Mouse (Mus musculus) heart, postnatal 25 days (tissue): ENCODE data around the gene Etv2. TPM values are rescaled to one million over a fixed set of nuclear protein-coding genes. Genes with fewer than 3 reads are reported as not detected.
A peak's percentile ranks its signal among the peaks of the same experiment; 100 is the strongest.

Experiments
- DNase-seq: peaks from one replicate; pipeline ENCODE4 v3.0.0; 2022; ENCODE audit warnings: low spot score
- intact Hi-C: fragments of 180-260 bp; cut with DNase I; formaldehyde crosslinking; loops from one replicate; pipeline ENCODE4 v1.15.1; 2025
- total RNA-seq, 2 experiments: library from RNA; stranded (reverse); gene quantifications; 2 replicates each; pipeline ENCODE4 v1.2.3; 2021

Etv2 gene
- total RNA-seq: not detected

DNA sequence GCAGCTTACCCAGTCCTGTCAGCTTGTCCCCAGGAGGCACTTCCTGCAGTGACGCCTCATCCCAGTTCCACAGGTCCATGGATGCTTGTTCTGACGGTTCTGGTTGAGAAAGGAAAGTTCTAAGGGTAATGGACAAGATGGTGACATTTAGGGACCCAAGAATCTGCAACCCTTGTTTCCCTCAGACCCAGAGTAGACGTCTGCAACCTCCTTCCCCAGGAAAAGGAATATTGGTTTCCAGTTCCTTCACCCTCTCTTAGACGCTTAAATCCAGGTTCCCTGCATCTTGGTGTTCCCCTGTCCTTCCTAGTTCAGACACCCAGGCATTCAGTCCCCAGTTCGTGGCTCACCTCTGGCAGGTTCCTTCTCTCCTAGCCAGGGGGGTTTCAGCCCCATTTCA, at the start of gene Etv2:
Gene Etv2 (minus strand): TSS at position 101 of the 400 bp plus-strand sequence.
- no peak for DNase-seq
- intact Hi-C loops: no loop called here

DNA sequence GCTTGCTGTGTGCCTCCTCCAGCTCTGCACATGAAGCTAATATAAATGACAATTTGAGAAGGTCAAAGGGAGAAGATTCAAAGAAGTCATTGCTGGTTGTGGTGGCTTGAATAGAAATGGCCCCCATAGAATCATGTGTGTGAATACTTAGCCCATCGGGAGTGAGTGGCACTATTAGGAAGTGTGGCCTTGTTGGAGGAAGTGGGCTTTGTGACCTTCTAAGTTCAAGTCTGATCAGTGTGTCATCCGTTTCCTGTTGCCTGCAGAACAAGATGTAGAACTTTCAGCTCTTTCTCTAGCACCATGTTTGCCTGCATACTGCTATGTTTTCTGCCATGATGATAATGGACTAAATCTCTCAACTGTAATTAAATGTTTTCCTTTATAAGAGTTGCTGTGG, 47.8 kb upstream of the Etv2 start:
- intact Hi-C loops: no loop called here
- DNase-seq: no peak

- intact Hi-C loops: no loop called here
- no peak for DNase-seq
Measured at GRCm38 (mm10) chr7:30681897-30682296, 46.2 kb upstream of the Etv2 start.

- no peak for DNase-seq
- intact Hi-C loops: no loop called here
Measured at GRCm38 (mm10) chr7:30678263-30678975, 42.8 kb upstream of the Etv2 start.

DNA sequence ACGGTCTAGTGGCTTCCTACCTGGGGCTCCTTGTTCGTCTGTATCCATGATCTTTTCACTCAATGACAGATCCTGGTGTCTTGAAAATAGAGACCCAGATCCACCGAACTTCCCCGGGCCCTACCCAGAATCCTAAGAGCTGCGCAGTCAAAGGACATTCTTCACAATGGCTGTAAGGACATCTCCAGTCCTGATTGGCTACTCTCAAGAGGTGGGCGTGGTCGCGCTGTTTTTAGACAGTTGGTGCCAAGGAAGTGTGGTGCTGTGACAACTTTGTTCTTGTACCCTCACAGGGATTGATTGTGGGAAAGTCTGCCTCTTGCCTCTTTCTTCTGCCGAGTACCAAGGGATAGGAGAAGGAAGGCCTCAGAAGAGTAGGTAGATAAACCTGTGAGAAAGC, 35.8 kb upstream of the Etv2 start, which contains the start of gene Pmis2:
Gene Pmis2 (minus strand): TSS at position 126 of the 400 bp plus-strand sequence.
- DNase-seq: no peak
- intact Hi-C loops: no loop called here

DNA sequence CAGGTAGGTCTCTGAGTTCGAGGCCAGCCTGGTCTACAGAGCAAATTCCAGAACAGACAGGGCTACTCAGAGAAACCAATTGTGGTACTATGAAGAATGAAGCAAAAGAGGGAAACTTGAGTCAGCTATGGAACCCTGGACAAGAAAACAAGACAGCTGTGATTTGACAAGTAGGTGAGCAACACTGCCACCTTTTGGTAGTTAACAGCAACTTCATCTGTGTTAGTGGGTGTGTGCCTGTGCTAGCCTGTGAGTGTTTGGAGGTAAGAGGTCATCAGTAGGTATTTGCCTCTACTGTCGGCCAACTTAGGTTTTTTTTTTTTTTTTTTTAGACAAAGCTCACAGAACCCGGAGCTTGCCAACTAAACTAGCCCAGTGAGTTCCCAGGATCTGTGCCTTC, 33.6 kb upstream of the Etv2 start:
- DNase-seq: no peak
- intact Hi-C loops: loop anchor here (5.0 kb wide), 2 partner anchors 58 to 82 kb away; partner anchors contain the start of genes Kmt2b and Tmem147

GRCm38 (mm10) chr7:30665321-30665720, 29.7 kb upstream of the Etv2 start:
- intact Hi-C loops: loop anchor here (5.0 kb wide), 2 partner anchors 62 to 78 kb away; partner anchors contain the start of genes Kmt2b and Tmem147
- no peak for DNase-seq

- intact Hi-C loops: loop anchor here (5.0 kb wide), 2 partner anchors 63 to 77 kb away; partner anchors contain the start of genes Kmt2b and Tmem147
Measured at GRCm38 (mm10) chr7:30664529-30665200, 29.0 kb upstream of the Etv2 start, which contains the start of gene Haus5. Gene Haus5, minus strand, starts transcription at chr7:30664994.

DNA sequence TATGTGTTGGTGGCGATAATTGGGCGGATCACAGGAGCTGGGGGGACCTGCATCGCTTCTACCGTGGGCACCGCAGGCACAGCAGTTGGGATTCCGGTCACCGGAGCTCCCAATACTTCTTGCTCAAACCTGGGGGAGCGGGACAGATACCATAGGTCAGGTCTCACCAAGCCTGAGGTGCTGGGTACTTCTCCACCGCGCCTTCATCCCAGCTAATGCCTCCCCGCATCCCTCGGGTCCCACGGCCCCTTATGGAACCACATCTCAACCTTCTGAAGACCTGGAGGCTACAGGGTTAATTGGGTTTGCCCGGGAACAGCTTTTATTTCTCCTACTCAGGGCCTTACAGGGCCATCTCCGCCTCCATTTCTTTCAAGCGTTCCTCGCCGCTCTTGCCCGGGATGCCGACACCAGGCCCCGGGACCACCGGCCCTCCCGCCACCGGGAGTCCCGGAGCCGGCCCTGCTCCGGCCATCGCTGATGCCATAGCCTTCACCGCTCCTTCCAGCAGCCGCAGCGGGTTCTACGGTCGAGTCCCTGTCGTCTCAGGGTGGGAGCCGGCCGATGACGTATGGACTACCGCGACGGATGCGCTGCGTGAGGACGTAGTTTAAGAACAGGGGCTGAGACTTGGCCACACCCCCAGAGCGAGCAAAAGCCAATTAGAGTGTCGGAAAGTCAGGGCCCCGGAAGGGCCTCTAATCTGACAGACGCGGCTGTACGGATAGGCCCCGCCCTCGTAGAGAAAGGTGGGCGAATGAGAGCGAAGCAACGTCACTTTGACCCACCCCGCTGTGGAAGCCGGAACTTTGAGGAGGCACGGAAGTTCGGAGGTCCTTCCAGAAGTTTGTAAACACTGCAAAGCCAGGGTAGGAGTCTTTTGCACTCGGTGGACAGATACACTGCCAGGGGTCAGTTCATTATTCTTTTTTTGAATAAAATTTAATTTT, 14.2 kb upstream of the Etv2 start, which contains the start of gene Rbm42:
Gene Rbm42 (minus strand): TSS at position 727 of the 950 bp plus-strand sequence.
- peak; percentile 98 for DNase-seq
- intact Hi-C loops: loop anchor here (2.0 to 5.0 kb wide), 2 partner anchors 23 to 77 kb away; partner anchors contain the start of genes Cox6b1 and Tmem147

More at GRCm38 (mm10) chr7:30664529-30665200, 29.0 kb upstream of the Etv2 start, which contains the start of gene Haus5:
- DNase-seq: peak; percentile 72

DNA sequence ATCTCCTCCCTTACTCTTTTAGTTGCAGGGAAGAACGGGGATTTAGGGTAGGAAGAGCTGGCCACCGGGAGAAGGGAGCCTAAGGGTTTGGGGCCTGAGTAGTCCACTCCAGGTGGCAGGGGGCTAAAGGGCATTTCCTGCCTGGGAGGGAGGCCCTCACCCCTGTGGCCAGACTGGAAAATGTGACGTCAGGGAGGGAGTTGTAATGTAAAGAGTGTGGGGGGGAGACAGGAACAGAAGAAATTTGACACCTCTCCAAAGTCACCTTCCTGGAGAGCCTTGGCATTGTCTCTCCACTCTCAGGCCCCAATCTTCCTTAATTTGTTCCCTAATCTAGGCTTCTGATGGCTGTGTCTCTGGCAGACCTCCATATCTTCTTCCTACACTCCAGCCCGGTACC, 3.4 kb upstream of the Etv2 start:
- DNase-seq: no peak
- intact Hi-C loops: no loop called here

DNA sequence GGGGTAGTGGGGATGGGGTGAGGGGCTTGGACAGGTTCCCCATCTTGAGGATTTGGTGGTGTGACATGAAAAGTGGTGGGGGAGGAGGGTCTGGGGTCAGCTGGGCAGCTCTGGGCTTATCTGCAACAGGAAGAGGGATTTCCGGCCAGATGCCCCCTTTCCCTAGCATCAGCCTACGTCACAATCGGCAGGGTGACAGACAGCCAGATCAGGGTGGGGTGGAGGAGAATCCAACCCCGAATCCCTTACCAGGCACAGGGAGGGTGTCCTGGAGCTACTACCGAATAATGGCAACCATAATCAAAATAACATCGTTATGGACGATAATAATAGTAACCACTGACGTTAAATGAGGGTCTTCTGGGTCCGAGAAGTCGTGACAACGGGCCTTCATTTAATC, 743 bp upstream of the Etv2 start:
- intact Hi-C loops: no loop called here
- no peak for DNase-seq

- intact Hi-C loops: no loop called here
- no peak for DNase-seq
Measured at GRCm38 (mm10) chr7:30634621-30635020, 1.0 kb downstream of the Etv2 start.

DNA sequence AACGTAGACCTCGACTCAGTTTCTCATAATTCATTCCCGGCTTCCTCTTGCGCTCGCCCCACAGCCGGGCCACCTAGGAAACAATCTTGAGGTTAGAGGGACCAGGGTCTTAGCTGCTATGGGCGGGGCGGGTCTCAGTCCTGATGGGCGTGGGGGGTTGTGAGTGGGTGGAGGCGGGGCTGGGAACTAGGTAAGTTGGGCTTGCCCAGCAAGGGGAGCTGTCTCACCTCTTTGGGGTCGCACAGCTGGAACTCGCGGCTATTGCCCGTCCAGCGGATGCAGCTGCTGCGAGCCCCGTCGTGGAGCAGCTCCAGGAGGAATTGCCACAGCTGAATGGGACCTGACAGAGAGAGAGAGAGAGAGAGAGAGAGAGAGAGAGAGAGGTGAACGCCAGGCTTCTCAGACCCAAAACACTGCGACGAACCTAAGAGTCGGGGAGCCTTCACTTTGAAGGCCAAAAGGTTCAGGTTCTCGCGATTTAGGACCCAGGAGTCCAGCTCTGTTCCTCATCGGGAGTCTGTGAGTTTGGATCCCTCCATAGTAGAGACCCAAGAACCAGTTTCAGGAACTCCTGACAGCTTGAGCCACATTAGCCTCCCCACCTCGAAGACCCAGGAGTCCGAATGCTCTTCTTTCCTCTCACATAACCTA, 1.8 kb downstream of the Etv2 start:
- DNase-seq: no peak

DNA sequence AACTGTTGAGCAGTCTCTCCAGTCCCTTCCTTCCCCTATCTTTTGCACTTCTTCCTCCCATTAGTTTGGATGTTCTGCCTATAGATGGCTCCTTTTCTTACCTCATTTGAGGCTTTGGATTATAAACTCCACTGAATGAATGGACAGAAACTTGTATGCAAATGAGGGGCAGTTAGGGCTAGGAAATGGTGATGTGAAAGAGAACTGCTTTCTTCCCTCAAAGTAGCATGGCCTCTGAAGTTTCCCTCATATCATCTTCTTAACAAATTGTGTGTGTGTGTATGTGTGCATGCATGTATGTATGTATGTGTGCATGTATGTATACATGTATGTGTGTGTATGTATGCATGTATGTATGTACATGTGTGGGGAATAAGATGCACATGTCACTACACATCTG, 6.6 kb downstream of the Etv2 start:
- intact Hi-C loops: loop anchor here (10.0 kb wide), 1 partner anchor 254 kb away; no protein-coding TSS in a partner anchor
- DNase-seq: no peak

More for the DNA sequence above, 1.8 kb downstream of the Etv2 start:
- intact Hi-C loops: no loop called here

DNA sequence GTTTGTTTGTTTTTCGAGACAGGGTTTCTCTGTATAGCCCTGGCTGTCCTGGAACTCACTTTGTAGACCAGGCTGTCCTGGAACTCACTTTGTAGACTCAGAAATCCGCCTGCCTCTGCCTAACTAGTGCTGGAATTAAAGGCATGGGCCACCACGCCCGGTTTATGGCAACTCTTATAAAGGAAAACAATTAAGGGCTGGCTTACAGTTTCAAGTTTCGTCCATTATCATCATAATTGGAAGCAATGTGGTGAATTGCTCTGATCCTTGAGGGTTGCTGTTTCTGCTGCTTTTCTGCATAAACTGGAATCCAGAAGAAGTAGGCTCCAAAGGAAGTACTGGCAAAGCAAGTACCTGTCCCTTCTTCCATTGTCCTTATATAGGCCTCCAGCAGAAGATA, 9.0 kb downstream of the Etv2 start:
- no peak for DNase-seq
- intact Hi-C loops: loop anchor here (2.0 to 10.0 kb wide), 2 partner anchors 22 to 252 kb away; no protein-coding TSS in a partner anchor

- intact Hi-C loops: loop anchor here (2.0 to 10.0 kb wide), 2 partner anchors 23 to 251 kb away; no protein-coding TSS in a partner anchor
- DNase-seq: peak; percentile 80
Measured at GRCm38 (mm10) chr7:30625530-30626384, 9.9 kb downstream of the Etv2 start, which contains the start of gene Cox6b1. Gene Cox6b1, minus strand, starts transcription at chr7:30626151.

- intact Hi-C loops: no loop called here
- DNase-seq: no peak
Measured at GRCm38 (mm10) chr7:30619202-30619601, 16.4 kb downstream of the Etv2 start.

- intact Hi-C loops: no loop called here
- no peak for DNase-seq
Measured at GRCm38 (mm10) chr7:30618658-30619057, 17.0 kb downstream of the Etv2 start.
